Mouse (Mus musculus) granulocyte monocyte progenitor cell, adult 5-6 weeks (primary cell): ENCODE measurements around the gene Aff3. TPM values are rescaled to one million over a fixed set of nuclear protein-coding genes. Genes with fewer than 3 reads are reported as not detected.

Experiments used
- ATAC-seq: replicated peaks from 2 replicates; pipeline ENCODE4 v1.8.0; 2016; ENCODE audit warnings: mild to moderate bottlenecking, moderate TSS enrichment, inconsistent platforms; ENCODE audit not compliant: poor library complexity, severe bottlenecking
- total RNA-seq, 2 experiments: library from RNA; stranded (forward) in 1 of 2; stranded (reverse) in 1 of 2; fragments of 200-712, 200-1000 nt in 1 of 2; fragments of >200 nt in 1 of 2; fragmentation: Nextera tagmentation in 1 of 2; gene quantifications; 2 replicates each; pipeline ENCODE4 v1.2.3; 2014 to 2017

Gene Aff3
- total RNA-seq, 2 experiments from 2014 or later, result 19.1 to 31.5 TPM

- peak; percentile 52; the same call in 1 of the 2 replicates for ATAC-seq
Observed at GRCm38 (mm10) chr1:38548671-38549661, 115.8 kb downstream of the Aff3 start.

- no peak for ATAC-seq
Observed at GRCm38 (mm10) chr1:38547685-38548084, 117.1 kb downstream of the Aff3 start.

- ATAC-seq, result no peak
Observed at GRCm38 (mm10) chr1:38546696-38547095, 118.1 kb downstream of the Aff3 start.

- no peak; the same call in 1 of the 2 replicates for ATAC-seq
Observed at GRCm38 (mm10) chr1:38545282-38545945, 119.3 kb downstream of the Aff3 start.

- no peak for ATAC-seq
Observed at GRCm38 (mm10) chr1:38544501-38544900, 120.3 kb downstream of the Aff3 start.

GRCm38 (mm10) chr1:38541536-38541935, 123.2 kb downstream of the Aff3 start:
- no peak for ATAC-seq

- ATAC-seq, result no peak
Observed at GRCm38 (mm10) chr1:38536929-38537540, 127.7 kb downstream of the Aff3 start.

- no peak for ATAC-seq
Observed at GRCm38 (mm10) chr1:38532581-38532980, 132.2 kb downstream of the Aff3 start.

GRCm38 (mm10) chr1:38528607-38529006, 136.1 kb downstream of the Aff3 start:
- no peak for ATAC-seq

GRCm38 (mm10) chr1:38526568-38526967, 138.2 kb downstream of the Aff3 start:
- ATAC-seq, result no peak

- no peak for ATAC-seq
Observed at GRCm38 (mm10) chr1:38521651-38522050, 143.1 kb downstream of the Aff3 start.

- no peak for ATAC-seq
Observed at GRCm38 (mm10) chr1:38516225-38516624, 148.5 kb downstream of the Aff3 start.

GRCm38 (mm10) chr1:38514634-38515011, 150.1 kb downstream of the Aff3 start:
- ATAC-seq, result no peak

GRCm38 (mm10) chr1:38513970-38514633, 150.7 kb downstream of the Aff3 start:
- no peak for ATAC-seq

GRCm38 (mm10) chr1:38512258-38513081, 152.3 kb downstream of the Aff3 start:
- no peak; the same call in 1 of the 2 replicates for ATAC-seq

- ATAC-seq, result no peak
Observed at GRCm38 (mm10) chr1:38511076-38511475, 153.7 kb downstream of the Aff3 start.

- ATAC-seq, result no peak
Observed at GRCm38 (mm10) chr1:38509301-38509700, 155.5 kb downstream of the Aff3 start.

- ATAC-seq, result no peak
Observed at GRCm38 (mm10) chr1:38507636-38508179, 157.0 kb downstream of the Aff3 start.

GRCm38 (mm10) chr1:38506396-38506795, 158.4 kb downstream of the Aff3 start:
- no peak for ATAC-seq
